Mouse (Mus musculus) heart, postnatal 0 days (tissue): Measurements from ENCODE around the gene Aebp1. TPM values are rescaled to one million over a fixed set of nuclear protein-coding genes. Genes with fewer than 3 reads are reported as not detected.

Experiments used
- ATAC-seq: fragments of 200-750 bp; cut with Nextera tagmentation; 2 replicates; pipeline ENCODE4 v1.8.0; 2017; ENCODE audit warnings: low read depth, moderate number of reproducible peaks, moderate library complexity; ENCODE audit not compliant: insufficient read depth
- DNase-seq: peaks from one replicate; pipeline ENCODE4 v3.0.0-alpha.2; 2016; ENCODE audit warnings: low spot score
- H3K27ac ChIP-seq: fragments of 300-500 bp; sonication (generic); 2 replicates; pipeline ENCODE4 v1.5.1; 2014; ENCODE audit warnings: low read depth, mild to moderate bottlenecking
- H3K27me3 ChIP-seq: fragments of 300-500 bp; sonication (generic); 2 replicates; pipeline ENCODE4 v1.6.1; 2014; ENCODE audit warnings: low read length, mixed read lengths; ENCODE audit not compliant: control insufficient read depth, insufficient read depth
- H3K36me3 ChIP-seq: fragments of 300-500 bp; sonication (generic); replicated peaks from 2 replicates; pipeline ENCODE4 v1.6.1; 2014; ENCODE audit warnings: low read length, mixed read lengths; ENCODE audit not compliant: control insufficient read depth, insufficient read depth
- H3K4me1 ChIP-seq: fragments of 300-500 bp; sonication (generic); 2 replicates; pipeline ENCODE4 v1.6.1; 2014; ENCODE audit warnings: antibody characterized with exemption; ENCODE audit not compliant: control insufficient read depth, insufficient read depth
- H3K4me2 ChIP-seq: fragments of 300-500 bp; sonication (generic); 2 replicates; pipeline ENCODE4 v1.6.1; 2014; ENCODE audit warnings: low read depth, mild to moderate bottlenecking, low read length, moderate library complexity
- H3K4me3 ChIP-seq: fragments of 300-500 bp; sonication (generic); 2 replicates; pipeline ENCODE4 v1.5.1; 2014; ENCODE audit warnings: low read depth, low read length
- H3K9ac ChIP-seq: fragments of 300-500 bp; sonication (generic); replicated peaks from 2 replicates; pipeline ENCODE4 v1.6.1; 2014; ENCODE audit warnings: low read depth, low read length, mixed read lengths
- H3K9me3 ChIP-seq: fragments of 300-500 bp; sonication (generic); replicated peaks from 2 replicates; pipeline ENCODE4 v1.6.1; 2016; ENCODE audit warnings: low read length; ENCODE audit not compliant: control insufficient read depth
- CTCF ChIP-seq: IDR thresholded peaks from 2 replicates; pipeline ENCODE4 v1.5.1; 2016; ENCODE audit warnings: antibody characterized with exemption, control low read depth, low read depth
- EP300 ChIP-seq: IDR thresholded peaks from 2 replicates; pipeline ENCODE4 v1.6.1; 2016; ENCODE audit warnings: antibody characterized with exemption, low read depth
- WGBS: fragments of 180-500 bp; shearing (Covaris S2); extraction: QIAGEN DNeasy Blood & Tissue Kit; methylation state at CpG from one replicate; pipeline ENCODE4 v1.1.7; 2014; 5-methylcytosine and 5-hydroxymethylcytosine counted together
- polyA plus RNA-seq: library from polyadenylated mRNA; unstranded; fragments of >200 nt; fragmentation: Nextera tagmentation; extraction: Ambion mirVana; gene quantifications from 2 replicates; pipeline ENCODE4 v1.2.1, GENCODE M21; 2015
- total RNA-seq: library from RNA; depleted of rRNA; stranded (reverse); fragments of >200 nt; gene quantifications from 2 replicates; pipeline ENCODE4 v1.2.3, GENCODE M21; 2014; ENCODE audit warnings: low replicate concordance

Aebp1 gene
- total and polyA plus RNA-seq, 2 experiments from 2014 or later = 14.2 to 17.5 TPM

DNA sequence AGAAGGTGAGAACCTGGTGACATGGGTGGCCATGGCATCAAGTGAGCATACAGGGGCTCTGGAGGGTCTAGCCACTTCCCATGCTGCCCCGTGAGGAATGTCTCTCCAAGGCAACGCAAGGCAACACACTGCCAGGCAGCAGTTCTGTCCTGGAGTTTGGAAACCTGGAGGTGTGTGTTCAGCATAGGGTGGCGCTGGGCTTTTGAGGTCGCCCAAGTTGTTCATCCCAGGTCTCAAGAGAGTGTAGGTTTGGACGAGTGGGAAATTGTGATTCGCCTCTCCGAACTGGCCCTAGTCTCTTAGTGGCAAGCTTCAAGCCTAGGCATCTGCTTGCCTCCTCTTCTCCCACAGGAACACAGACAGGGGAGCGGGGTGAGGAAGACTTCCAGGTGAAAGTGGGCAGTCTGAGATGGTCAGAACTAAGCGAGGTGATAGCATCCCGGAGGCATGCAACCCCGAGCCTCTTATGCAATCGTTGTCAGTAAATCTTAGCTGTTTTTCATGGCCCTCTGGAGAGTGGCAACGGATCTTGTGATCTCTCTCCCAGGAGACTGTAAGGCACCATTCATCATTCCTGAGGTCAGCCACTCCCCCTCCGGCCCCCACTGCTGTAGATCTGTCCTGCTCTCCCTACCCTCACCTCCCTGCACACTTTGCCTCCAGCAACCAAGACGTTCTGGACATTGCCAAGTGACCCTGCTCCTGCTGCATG, 803 bp downstream of the Aebp1 start:
- TF ChIP-seq EP300 (no peak), CTCF (no peak)
- Histone ChIP-seq H3K4me3 (peak overlapping the region; percentile 45), H3K27me3 (0 out of 2 replicates have a peak, but pooled peaks cover 9% of the 10 kb centered on the region), H3K9ac (0 out of 2 replicates have a peak overlapping the region, but pooled peaks have one; percentile 27), H3K27ac (no peak overlapping the region), H3K9me3 (no peaks in the 10 kb centered on the region), H3K4me1 (0 out of 2 replicates have a peak, but pooled peaks cover 15% of the 10 kb centered on the region), H3K4me2 (peak overlapping the region; percentile 64), H3K36me3 (no peaks in the 10 kb centered on the region)
- DNase-seq = no peak
- WGBS = 19% methylated on average over 15 of the region's 15 CpGs
- ATAC-seq = peak; percentile 32

DNA sequence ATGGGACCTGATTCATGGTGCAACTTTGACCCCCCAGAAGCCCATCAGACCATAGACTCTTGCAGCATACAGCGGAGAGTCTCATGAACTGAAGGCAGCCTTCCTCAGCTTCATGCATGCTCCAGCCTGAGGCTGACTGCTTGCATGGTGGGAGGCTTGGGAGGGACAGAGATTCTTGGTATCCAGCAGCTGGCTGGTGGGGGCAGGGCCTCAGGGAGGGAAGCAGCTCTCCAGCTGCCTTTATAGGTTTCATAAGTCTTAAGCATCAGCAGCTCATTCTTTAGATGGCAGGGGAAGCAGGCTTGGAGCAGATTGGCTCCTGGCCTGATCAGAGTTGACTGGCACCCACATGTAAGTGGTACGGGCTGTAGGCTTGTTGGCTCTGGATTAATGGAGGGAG, 5.4 kb downstream of the Aebp1 start:
- H3K9ac ChIP-seq = no peak overlapping the region
- 0 out of 2 replicates have a peak, but pooled peaks cover 5% of the 10 kb centered on the region for H3K4me1 ChIP-seq
- peaks cover 19% of the 10 kb centered on the region; the same call in 1 of the 2 replicates for H3K36me3 ChIP-seq
- no peaks in the 10 kb centered on the region for H3K9me3 ChIP-seq
- WGBS = 88% methylated on average over 2 of the region's 2 CpGs
- no peak for ATAC-seq
- H3K4me3 ChIP-seq = no peak overlapping the region
- H3K27ac ChIP-seq = no peak overlapping the region
- no peak for DNase-seq
- TF ChIP-seq CTCF = no peak
- no peak for TF ChIP-seq EP300
- no peak overlapping the region for H3K4me2 ChIP-seq
- no peaks in the 10 kb centered on the region for H3K27me3 ChIP-seq

DNA sequence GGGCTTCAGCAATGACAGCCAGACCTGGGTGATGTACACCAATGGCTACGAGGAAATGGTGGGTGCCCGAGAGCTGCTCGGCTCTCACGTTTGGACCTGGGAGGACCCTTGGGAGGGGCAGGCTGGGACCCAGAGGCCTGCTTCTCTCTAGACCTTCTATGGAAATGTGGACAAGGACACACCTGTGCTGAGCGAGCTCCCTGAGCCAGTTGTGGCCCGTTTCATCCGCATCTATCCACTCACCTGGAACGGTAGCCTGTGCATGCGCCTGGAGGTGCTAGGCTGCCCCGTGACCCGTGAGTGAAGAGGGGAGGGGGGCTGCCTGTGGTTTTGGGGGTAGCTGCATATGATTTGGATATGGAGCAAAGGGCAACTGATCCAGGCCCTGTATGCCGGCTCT, 6.6 kb downstream of the Aebp1 start:
- Histone ChIP-seq H3K27ac (no peak overlapping the region), H3K9ac (no peak overlapping the region), H3K27me3 (no peaks in the 10 kb centered on the region), H3K4me1 (no peaks in the 10 kb centered on the region), H3K4me2 (no peak overlapping the region), H3K9me3 (no peaks in the 10 kb centered on the region), H3K4me3 (no peak overlapping the region), H3K36me3 (peaks cover 30% of the 10 kb centered on the region)
- ATAC-seq (no peak), DNase-seq (no peak)
- TF ChIP-seq CTCF (no peak), EP300 (no peak)
- WGBS = 89% methylated on average over 12 of the region's 12 CpGs

DNA sequence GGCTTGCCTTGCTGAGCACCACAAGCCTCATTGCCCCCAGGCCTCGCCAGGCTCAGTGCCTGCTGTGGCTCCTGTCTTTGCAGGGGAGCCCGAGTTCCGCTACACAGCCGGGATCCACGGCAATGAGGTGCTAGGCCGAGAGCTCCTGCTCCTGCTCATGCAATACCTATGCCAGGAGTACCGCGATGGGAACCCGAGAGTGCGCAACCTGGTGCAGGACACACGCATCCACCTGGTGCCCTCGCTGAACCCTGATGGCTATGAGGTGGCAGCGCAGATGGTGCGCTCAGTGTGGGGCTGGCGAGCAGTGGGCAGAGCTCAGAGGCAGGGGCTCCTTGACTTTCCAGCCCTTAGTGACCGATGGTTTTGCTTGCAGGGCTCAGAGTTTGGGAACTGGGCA, 7.6 kb downstream of the Aebp1 start:
- peaks cover 40% of the 10 kb centered on the region for H3K36me3 ChIP-seq
- H3K27ac ChIP-seq = no peak overlapping the region
- no peaks in the 10 kb centered on the region for H3K27me3 ChIP-seq
- ATAC-seq (no peak), DNase-seq (no peak)
- WGBS = 91% methylated on average over 16 of the region's 16 CpGs
- H3K4me3 ChIP-seq = no peak overlapping the region
- H3K9me3 ChIP-seq = no peaks in the 10 kb centered on the region
- H3K4me2 ChIP-seq = no peak overlapping the region
- no peak for TF ChIP-seq EP300
- H3K9ac ChIP-seq = no peak overlapping the region
- H3K4me1 ChIP-seq = no peaks in the 10 kb centered on the region

DNA sequence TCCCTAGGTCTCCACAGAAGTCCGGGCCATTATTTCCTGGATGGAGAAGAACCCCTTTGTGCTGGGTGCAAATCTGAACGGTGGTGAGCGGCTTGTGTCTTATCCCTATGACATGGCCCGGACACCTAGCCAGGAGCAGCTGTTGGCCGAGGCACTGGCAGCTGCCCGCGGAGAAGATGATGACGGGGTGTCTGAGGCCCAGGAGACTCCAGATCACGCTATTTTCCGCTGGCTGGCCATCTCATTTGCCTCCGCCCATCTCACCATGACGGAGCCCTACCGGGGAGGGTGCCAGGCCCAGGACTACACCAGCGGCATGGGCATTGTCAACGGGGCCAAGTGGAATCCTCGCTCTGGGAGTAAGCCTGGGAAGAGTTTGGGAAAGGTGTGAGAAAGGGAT, 8.3 kb downstream of the Aebp1 start:
- Histone ChIP-seq H3K36me3 (peaks cover 47% of the 10 kb centered on the region), H3K27me3 (no peaks in the 10 kb centered on the region), H3K4me3 (no peak overlapping the region), H3K27ac (no peak overlapping the region), H3K9me3 (no peaks in the 10 kb centered on the region), H3K9ac (no peak overlapping the region), H3K4me2 (no peak overlapping the region), H3K4me1 (no peaks in the 10 kb centered on the region)
- DNase-seq (no peak), ATAC-seq (no peak)
- 81% methylated on average over 16 of the region's 16 CpGs for WGBS
- TF ChIP-seq CTCF (no peak), EP300 (no peak)

DNA sequence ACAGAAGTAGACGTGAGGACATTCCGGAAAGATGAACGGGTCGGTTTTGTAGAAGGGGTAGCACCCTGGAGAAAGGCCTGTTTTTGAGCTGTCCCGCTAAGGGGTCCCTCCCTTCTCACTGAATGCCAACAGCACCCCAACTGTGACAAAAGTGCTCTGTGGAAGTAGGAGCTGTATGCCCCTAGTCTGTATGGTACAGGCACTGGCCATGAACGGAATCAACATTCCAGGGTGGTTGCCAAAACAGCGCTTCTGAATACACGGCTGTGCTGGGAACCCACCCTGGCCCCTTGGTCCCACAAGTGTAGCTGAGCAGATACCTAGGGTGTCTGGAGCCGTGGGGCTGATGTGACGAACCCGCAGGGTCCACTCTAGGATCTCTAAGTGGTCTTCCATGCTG, 11.0 kb downstream of the Aebp1 start:
- no peaks in the 10 kb centered on the region for H3K9me3 ChIP-seq
- 95% methylated on average over 11 of the region's 11 CpGs for WGBS
- no peak overlapping the region for H3K9ac ChIP-seq
- DNase-seq = no peak
- no peak overlapping the region for H3K27ac ChIP-seq
- no peak for ATAC-seq
- H3K4me2 ChIP-seq = no peak overlapping the region
- H3K27me3 ChIP-seq = no peaks in the 10 kb centered on the region
- peaks cover 51% of the 10 kb centered on the region for H3K36me3 ChIP-seq
- H3K4me1 ChIP-seq = peaks cover 8% of the 10 kb centered on the region
- TF ChIP-seq CTCF (no peak), EP300 (no peak)
- no peak overlapping the region for H3K4me3 ChIP-seq
